ENCODE assay signal across 13 mouse cellular contexts in the genomic region with DNA sequence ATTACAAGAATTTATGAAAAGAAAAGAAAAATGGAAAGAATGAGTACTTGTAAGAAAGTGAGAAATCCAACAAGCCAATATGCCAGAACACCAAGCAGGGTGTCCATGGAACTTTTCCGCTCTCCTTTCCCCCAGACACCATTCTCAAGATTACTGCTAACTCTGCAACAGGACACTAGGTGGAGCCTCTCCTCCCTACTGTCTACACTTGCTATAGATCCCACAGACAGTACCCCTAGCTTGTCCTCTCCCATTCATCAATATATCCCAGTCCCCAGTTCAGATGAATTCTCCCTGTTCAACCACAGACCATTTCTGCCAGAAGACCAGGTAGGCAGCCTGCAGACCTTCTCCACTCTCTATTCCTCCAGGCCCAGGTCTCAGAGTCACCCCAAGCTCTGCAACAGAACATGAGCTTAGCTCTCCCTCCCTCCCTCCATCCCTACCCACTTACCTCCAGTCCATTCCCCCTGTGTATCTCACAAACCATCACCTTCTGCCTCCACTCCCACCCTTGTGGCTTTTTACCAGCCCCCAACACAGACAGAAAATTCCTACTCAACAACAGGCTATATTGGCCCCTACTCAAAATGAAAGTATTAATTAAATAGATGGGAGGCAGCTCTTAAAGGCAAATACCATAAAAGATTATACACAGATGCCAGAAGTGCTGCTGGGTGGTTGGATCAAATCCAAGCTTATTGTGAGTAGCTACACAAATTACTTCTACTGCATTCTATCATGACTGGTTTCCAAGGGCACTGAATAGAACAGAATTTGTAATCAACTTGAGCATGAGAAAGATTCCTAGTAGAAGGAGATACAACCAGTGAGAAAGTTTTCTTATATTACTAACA.
DNase-seq lines count a peak whose midpoint lies in the region; ATAC-seq and TF ChIP-seq lines count a peak whose summit lies in the region.
"Had no signal": no experiment of that assay in that cellular context is flagged by ENCODE, and none has a peak within 500 bp of the region (broad histone marks: within the 10 kb centered on the region; RNA-seq: fewer than 3 reads in every experiment).

No protein-coding gene starts in this region.

- H3K27ac ChIP-seq in layer of hippocampus, adult 2 months: no peak overlapping the region
- no peak overlapping the region for H3K27ac ChIP-seq in MEL (ENCODE audit: control insufficient read depth, low read depth, low read length)
- no peak overlapping the region for H3K27ac ChIP-seq in forebrain, embryonic 16.5 days (ENCODE audit: low read length)
- H3K27ac ChIP-seq: liver, embryonic 13.5 days had no signal

- TF ChIP-seq CTCF in layer of hippocampus, adult 2 months (conservative IDR thresholded peaks at IDR 0.05): peak; percentile 62
- TF ChIP-seq CTCF in MEL (IDR thresholded peaks at IDR 0.05 in 2 of 3, conservative IDR thresholded peaks at IDR 0.05 in 1 of 3; ENCODE audit: control insufficient read depth in 1 of 3, insufficient read depth in 1 of 3, low read depth in 2 of 3, low read length in 3 of 3, poor library complexity in 1 of 3, severe bottlenecking in 1 of 3): peak in 1 of 3 experiments; percentile 27; a peak in 2 of 6 replicates

- peak; percentile 2 for DNase-seq in CD4-positive, CD25-positive, alpha-beta regulatory T cell, adult 2 months (ENCODE audit: low read depth, low spot score)
- DNase-seq in layer of hippocampus, adult 2 months (ENCODE audit: low spot score in 2 of 2): no peak
- DNase-seq in layer of hippocampus, postnatal 36 days: no peak
- peak; percentile 2 for DNase-seq in MEL (ENCODE audit: low read depth, low spot score)
- no peak for DNase-seq in heart, postnatal 14 days
- DNase-seq in spleen, adult 18-20 months: no peak
- DNase-seq: kidney, adult 8-10 months; liver, embryonic 13.5 days; thymus, postnatal 4 days had no signal

- no peak overlapping the region for H3K4me3 ChIP-seq in layer of hippocampus, adult 2 months
- H3K4me3 ChIP-seq in MEL (ENCODE audit: control insufficient read depth in 1 of 2, insufficient read depth in 1 of 2, low read depth in 2 of 2, low read length in 2 of 2): no peak overlapping the region
- no peak overlapping the region for H3K4me3 ChIP-seq in forebrain, embryonic 16.5 days (replicated peaks; ENCODE audit: low read length)
- H3K4me3 ChIP-seq: heart, embryonic 12.5 days; liver, embryonic 13.5 days; megakaryocyte, embryonic 14.5 days had no signal

- no peaks in the 10 kb centered on the region for H3K36me3 ChIP-seq in MEL (ENCODE audit: control insufficient read depth in 1 of 2, insufficient read depth in 2 of 2, low read length in 2 of 2)
- H3K36me3 ChIP-seq in forebrain, embryonic 16.5 days (ENCODE audit: control insufficient read depth, insufficient read depth): no peaks in the 10 kb centered on the region
- H3K36me3 ChIP-seq: heart, embryonic 12.5 days; liver, embryonic 13.5 days had no signal

- no peaks in the 10 kb centered on the region for H3K27me3 ChIP-seq in MEL (ENCODE audit: control insufficient read depth in 1 of 2, insufficient read depth in 2 of 2, low read length in 2 of 2)
- no peaks in the 10 kb centered on the region for H3K27me3 ChIP-seq in forebrain, embryonic 16.5 days (replicated peaks; ENCODE audit: control insufficient read depth, insufficient read depth, low read length)
- H3K27me3 ChIP-seq: heart, embryonic 12.5 days; liver, embryonic 13.5 days; megakaryocyte, embryonic 14.5 days had no signal

- no peak for TF ChIP-seq POLR2A in MEL (IDR thresholded peaks at IDR 0.05; ENCODE audit: control insufficient read depth in 1 of 2, insufficient read depth in 1 of 2, low read depth in 1 of 2, low read length in 2 of 2, poor library complexity in 1 of 2)

- TF ChIP-seq EP300 in MEL (IDR thresholded peaks at IDR 0.05; ENCODE audit: low read depth in 1 of 2, low read length in 2 of 2): no peak

- intact Hi-C loops in heart, postnatal 14 days (cut with DNase I): no loop called here

- peak; percentile 12 for TF ChIP-seq RAD21 in MEL (IDR thresholded peaks at IDR 0.05; ENCODE audit: low read depth, low read length)

- WGBS in forebrain, embryonic 16.5 days: 80% methylated on average over 1 of the region's 1 CpGs

- H3K4me2 ChIP-seq in forebrain, embryonic 16.5 days (ENCODE audit: low read length): no peak overlapping the region
- H3K4me2 ChIP-seq: heart, embryonic 12.5 days; liver, embryonic 13.5 days had no signal

- no peak for ATAC-seq in CD4-positive, CD25-positive, alpha-beta regulatory T cell, adult 4 months
- peak; percentile 76 for ATAC-seq in forebrain, embryonic 16.5 days

- no peak overlapping the region for H3K9ac ChIP-seq in MEL (ENCODE audit: control insufficient read depth, low read depth, low read length, poor library complexity, severe bottlenecking)
- H3K9ac ChIP-seq in forebrain, embryonic 16.5 days (replicated peaks; ENCODE audit: low read depth, low read length): no peak overlapping the region
- H3K9ac ChIP-seq: heart, embryonic 12.5 days; liver, embryonic 13.5 days had no signal

- H3K79me2 ChIP-seq in MEL (ENCODE audit: control insufficient read depth, insufficient read depth, low read length, poor library complexity): no peaks in the 10 kb centered on the region

- H3K4me1 ChIP-seq in MEL (ENCODE audit: control insufficient read depth in 1 of 2, insufficient read depth in 2 of 2, low read length in 2 of 2): no peaks in the 10 kb centered on the region
- 0 out of 2 replicates have a peak, but pooled peaks cover 4% of the 10 kb centered on the region for H3K4me1 ChIP-seq in forebrain, embryonic 16.5 days (replicated peaks; ENCODE audit: control insufficient read depth, insufficient read depth, low read length)
- H3K4me1 ChIP-seq: heart, embryonic 12.5 days; liver, embryonic 13.5 days; megakaryocyte, embryonic 14.5 days had no signal

- H3K9me3 ChIP-seq in MEL (replicated peaks; ENCODE audit: insufficient read depth, low read length): no peaks in the 10 kb centered on the region
- no peaks in the 10 kb centered on the region for H3K9me3 ChIP-seq in forebrain, embryonic 16.5 days (ENCODE audit: control insufficient read depth, low read length)
- H3K9me3 ChIP-seq: heart, embryonic 12.5 days; liver, embryonic 13.5 days; megakaryocyte, embryonic 14.5 days had no signal

TF ChIP-seq in MEL, 35 proteins besides CTCF, POLR2A, EP300 and RAD21:
- TF ChIP-seq SMC3 (IDR thresholded peaks at IDR 0.05; ENCODE audit: low read depth, low read length) (peak; percentile 29; the same call in 1 of the 2 replicates), E2F4 (IDR thresholded peaks at IDR 0.05; ENCODE audit: borderline replicate concordance, low read depth, low read length) (no peak), POLR2AphosphoS5 (IDR thresholded peaks at IDR 0.05; ENCODE audit: borderline replicate concordance, low read depth, low read length) (no peak), USF2 (IDR thresholded peaks at IDR 0.05; ENCODE audit: borderline replicate concordance in 1 of 2, insufficient read depth in 1 of 2, low read depth in 1 of 2, low read length in 2 of 2) (no peak), TBP (IDR thresholded peaks at IDR 0.05; ENCODE audit: low read depth, low read length) (no peak)

Comparison
In these comparisons a context has a peak if more than half of its experiments do, and no peak if none do; other contexts are left out.
1. DNase-seq: peak in CD4-positive, CD25-positive, alpha-beta regulatory T cell, adult 2 months (single experiment) and MEL (single experiment); none in layer of hippocampus, adult 2 months (0 of 2), layer of hippocampus, postnatal 36 days (0 of 2), heart, postnatal 14 days (0 of 2) and spleen, adult 18-20 months (0 of 2).